Mouse (Mus musculus) NIH3T3 (cell line): ENCODE data around the gene Rnf4.

Experiments
- DNase-seq: peaks from one replicate; pipeline ENCODE4 v3.0.0-alpha.2; 2012; ENCODE audit warnings: low read depth

Rnf4 gene

DNA sequence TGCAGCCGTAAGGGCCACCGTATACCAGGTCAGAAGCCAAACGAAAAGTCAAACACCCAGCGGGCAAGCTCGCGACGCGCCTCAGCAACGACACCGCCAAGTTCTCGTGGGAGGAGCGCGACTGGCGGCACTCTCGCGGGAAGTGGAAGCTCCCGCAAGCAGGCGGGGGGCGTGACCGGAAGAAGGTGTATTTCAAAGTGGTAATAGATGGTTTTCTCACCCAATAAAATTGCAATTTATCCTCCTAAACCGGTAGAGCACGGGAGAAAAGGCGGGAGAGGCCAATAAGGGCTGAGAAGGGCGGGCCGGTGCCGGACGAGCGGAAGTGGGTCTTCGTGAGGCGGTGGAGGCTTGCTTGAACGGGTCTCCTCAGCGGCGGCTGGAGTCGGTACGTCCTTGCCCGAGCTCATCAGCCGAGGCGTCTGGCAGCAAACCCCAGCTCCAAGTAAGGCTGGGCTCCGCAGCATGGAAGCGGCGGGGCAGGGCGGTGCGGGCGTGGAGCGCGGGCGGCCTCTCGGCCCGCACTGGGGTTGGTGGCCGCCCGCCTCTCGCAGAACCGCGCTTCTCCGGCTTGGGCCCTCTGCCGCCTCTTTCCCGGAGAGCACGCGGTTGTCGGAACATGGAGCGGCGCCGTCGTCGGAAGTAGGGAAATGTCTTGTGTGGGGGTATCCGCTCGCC lies at the start of gene Rnf4:
Gene Rnf4, plus strand, starts transcription at position 193 of the 678 bp plus-strand sequence.
- DNase-seq = peak; percentile 98

DNA sequence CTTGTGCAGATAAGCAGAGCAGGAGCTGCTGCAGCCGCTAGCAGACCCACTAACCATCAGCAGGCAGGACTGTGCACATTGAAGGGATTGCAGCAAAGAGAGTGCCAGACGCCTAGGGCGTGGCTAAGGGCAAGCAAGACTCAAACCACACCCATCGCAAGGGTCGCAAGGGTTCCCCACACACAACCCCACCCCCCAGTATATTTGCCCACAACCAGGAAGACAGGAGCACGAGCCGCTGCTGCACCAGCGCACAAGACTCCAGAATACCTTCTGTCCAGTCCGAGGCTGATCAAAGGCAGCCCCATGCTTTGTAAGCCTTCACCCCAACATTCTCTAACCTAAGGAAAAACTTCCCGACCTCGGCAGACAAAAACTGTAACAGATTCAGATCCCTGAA lies 49.6 kb upstream of the Rnf4 start:
- DNase-seq = no peak

DNA sequence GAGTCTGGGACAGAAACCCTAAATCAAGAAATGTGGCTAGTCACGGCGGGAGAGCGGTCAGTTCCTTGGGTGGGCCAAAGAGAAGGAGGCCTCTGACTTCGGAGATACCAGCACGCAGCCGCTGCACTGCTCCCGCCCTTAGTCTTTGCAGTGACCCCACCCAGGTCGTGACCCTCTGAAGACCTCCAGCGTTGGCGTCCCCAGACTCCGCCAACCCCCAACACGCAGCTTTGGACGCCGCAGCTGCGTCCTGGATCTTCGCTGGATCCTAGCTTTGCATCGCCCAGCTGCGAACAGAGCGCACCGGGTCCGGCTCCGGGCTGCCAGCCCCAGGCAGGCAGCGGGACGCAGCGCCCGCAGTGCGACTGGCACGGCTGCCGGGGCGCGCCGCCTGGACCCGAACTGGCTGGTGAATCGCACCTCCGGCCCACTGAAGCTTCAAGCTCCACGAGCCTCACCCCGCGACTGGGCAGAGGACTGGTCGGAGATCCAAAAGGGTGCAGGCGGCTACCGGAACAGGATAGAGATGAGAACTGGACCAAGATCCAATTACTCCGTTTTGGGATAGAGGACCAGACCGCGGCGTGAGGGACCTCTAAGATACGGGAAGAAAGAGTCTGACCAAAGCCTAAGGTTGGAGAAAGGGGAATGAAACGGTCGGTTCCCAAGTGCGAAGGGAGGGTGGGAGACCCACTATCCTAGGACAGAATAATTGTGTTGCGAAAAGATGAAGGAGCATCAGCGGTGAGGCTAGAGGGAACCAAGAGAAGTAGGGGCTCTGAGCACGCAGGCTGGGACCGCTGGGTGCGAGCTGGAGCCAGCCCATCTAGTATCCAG lies 48.9 kb upstream of the Rnf4 start:
- no peak for DNase-seq

- DNase-seq = no peak
Measured at GRCm38 (mm10) chr5:34287838-34288145, 48.3 kb upstream of the Rnf4 start.

GRCm38 (mm10) chr5:34288154-34288716 lies 47.9 kb upstream of the Rnf4 start, which contains the start of the genes Zfyve28 and Cfap99:
Zfyve28 (minus strand) TSS chr5:34288449.
Cfap99 (plus strand) TSS chr5:34288600.
- DNase-seq = no peak

DNA sequence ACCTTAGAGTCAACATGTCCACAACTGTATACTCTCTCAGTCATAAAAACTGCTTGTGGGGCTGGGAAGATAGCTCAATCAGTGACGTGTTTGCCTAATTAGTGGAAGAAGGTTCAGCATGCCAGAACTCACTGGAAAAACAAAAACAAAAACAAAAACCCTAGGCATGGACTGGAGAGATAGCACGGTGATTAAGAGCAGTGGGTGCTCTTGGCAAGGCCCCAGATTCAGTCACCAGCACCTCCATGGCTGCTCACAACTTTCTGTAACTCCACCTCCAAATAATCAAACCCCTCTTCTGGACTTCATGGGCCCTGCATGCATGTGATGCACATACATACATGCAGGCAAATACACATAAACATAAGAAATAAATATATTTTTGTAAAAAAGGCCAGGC lies 46.8 kb upstream of the Rnf4 start:
- DNase-seq = no peak

DNA sequence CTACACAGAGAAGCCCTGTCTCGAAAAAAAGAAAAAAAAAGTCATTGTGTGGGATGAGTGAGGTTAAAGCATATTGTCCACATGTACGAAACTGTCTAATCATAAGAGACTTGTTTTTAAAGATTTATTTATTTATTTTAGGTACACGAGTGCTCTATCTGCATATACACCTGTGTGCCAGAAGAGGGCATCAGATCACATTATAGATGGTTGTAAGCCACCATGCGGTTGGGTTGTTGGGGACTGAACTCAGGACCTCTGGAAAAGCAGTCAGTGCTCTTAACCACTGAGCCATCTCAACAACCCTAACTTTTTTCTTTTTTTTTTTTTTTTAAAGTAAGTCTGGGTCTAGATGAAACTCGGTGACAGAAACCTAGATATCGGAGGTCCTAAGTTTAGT lies 42.7 kb upstream of the Rnf4 start:
- no peak for DNase-seq

GRCm38 (mm10) chr5:34294696-34295095 lies 41.4 kb upstream of the Rnf4 start:
- DNase-seq = peak; percentile 38

DNA sequence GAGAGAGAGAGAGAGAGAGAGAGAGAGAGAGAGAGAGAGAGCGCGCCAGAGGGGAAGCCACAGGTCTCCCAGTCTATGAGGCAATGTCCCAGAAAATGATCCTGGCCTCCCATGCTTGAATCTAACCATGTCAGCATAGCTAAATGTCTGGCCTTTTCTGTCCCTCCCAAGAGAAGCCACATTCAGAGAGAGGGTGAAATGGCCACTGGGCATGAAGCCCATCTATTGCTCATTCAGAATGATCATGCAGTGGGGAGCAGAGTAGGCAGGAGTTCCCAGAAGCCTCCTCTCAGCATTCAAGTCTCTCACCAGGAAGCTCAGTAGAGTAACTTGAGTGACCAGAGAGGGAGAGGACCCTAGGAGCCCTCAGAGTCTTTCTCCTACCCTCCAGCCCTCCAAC lies 40.9 kb upstream of the Rnf4 start:
- peak; percentile 84 for DNase-seq

DNA sequence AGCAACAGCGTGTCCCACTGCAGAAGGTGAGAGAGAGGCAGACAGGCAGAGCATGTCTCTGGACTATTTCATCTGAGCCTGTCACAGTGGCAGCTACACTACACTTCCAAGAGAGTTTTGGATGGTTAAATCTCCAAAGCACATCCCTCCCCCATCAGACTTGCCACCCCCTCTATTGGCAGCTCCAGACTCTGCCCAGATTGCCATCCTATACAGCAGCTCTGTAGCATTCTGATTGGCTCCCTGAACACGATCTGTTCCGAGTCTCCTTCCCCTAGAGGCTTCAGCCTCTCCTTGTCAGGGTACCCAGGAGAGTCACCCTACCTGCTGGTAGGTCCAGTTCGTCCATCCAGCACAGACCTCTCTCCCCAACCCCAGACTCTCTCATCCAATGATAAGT lies 38.0 kb upstream of the Rnf4 start:
- DNase-seq = no peak

DNA sequence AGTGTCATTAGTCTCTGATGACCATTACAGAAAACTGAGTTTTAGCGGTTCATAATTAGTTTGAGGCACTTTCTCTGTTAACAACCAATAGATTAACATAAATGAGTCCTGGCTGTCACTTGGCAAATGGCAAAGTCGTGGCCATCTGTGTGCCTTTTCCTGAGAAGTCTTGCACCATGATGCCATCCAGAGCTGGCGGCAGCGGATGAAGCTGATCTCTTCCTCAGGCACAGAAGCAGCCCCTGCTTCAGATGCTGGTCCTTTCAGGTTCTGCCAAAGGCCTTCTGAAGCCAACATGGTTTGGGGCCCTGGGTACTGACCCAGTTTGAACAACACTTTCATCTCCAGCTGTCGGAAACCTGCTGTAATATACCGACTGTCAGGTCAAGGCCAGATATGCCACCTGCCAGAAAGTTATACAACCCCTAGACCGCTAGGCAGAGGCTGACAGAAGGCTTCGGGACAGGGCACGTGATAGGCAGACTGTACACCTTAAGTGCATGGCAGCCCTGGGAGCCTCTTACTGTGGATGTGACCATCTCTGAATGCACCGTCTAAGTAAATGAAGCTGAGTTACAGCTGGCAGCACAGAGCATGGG lies 37.1 kb upstream of the Rnf4 start:
- no peak for DNase-seq

DNA sequence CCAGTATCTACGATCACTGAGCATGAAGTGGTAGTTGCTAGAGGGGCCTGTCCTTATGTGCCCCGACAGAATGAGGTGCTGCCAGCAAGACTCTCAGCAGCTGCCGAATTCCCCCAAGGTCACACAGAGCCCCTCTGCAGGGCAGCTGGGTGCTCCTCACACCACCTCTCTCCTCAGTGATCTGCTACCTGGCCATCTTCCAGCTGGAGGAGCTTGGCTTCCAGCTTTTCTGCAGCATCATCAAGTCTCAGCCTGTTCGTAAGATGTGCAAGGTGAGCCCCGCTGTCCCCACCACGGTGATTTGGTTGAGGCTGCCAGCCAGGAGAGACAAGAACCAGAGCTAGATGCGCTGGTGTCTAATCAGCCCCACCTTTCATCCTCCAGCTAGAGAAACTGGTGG lies 33.7 kb upstream of the Rnf4 start:
- DNase-seq = peak; percentile 23

DNA sequence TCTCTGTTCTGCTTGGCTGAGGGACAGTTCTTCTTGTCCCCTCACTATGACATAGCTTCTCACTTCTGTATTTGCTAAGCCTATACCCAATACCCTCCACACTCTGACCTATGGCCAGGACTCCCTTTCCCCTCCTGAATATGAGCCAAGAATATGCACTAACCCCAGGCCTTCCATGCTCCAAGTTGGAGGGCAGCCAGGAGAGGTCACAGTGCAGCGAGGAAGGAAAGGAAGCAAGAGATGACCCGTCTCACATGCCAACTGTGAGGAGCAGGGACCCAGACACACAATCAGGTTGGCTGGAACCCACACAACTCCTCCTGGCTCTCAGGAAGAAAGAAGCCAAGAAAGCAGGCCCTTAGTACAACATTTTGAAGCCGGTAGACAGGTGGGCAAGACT lies 27.1 kb upstream of the Rnf4 start:
- DNase-seq = no peak

DNA sequence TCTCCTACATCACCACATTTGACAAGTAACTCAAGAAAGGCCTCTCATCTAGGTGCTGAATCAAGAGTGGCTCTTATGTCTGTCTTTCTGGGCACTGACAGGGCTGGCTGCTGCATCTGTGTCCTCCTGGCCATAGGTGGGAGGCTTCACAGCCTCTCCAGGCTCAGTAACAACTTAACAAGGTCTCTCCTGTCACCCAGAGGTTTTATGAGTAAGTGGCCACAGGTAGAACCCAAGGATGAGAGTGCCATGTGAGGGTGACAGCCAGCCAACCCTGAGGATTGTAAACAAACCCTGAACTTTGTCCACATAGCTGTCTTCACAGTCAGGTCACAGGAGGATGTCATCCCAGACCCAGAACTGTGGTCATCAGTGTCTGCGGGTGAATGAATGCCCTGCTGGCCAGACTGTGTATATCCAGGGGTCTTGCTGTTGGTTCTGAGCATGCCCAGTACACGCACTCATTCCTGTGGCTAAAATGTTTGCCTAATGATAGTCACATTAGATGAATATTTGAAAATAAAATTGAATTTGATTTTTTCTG lies 16.5 kb upstream of the Rnf4 start:
- DNase-seq = no peak

- no peak for DNase-seq
Measured at GRCm38 (mm10) chr5:34321236-34321635, 14.9 kb upstream of the Rnf4 start.

DNA sequence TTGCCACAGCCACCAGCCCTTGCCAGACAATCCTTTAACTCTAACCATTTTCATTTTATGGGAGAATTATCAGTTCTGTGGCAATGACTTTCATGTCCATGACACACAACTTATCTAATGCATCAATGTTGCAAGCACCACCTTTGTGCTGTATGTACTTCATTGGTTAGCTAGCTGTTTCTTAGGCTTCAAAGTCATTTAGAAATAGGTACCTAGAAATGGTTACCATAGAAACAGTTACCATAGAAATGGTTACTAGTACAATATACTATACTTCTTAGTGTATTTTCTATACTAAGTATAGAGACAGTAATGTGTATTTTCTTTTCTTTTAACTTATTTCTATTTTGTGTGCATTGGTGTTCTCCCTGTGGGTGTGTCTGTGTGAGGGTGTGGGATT lies 10.8 kb upstream of the Rnf4 start:
- DNase-seq = no peak

DNA sequence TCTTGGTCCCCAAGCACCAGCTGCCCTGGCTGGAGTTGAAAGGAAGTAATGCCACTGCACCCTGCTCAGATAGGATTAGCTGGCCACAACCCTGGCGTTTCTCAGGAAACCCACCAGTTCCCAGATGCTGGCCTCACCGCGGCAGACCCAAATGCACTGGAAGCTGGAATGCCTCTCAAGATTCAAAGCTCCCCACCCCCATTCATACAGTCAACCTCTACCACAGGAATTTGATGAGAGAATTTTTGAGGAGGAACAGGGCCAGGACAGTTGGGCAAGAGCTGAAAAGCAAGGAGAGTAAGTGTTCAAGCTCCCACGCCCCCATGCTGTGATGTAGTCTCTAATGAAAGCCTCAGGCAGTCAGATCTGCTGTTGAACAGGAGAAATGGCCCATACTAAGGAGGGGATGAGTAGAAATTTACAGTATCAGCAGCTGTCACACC lies 9.8 kb upstream of the Rnf4 start:
- peak; percentile 86 for DNase-seq

GRCm38 (mm10) chr5:34326875-34327576 lies 9.1 kb upstream of the Rnf4 start:
- no peak for DNase-seq

DNA sequence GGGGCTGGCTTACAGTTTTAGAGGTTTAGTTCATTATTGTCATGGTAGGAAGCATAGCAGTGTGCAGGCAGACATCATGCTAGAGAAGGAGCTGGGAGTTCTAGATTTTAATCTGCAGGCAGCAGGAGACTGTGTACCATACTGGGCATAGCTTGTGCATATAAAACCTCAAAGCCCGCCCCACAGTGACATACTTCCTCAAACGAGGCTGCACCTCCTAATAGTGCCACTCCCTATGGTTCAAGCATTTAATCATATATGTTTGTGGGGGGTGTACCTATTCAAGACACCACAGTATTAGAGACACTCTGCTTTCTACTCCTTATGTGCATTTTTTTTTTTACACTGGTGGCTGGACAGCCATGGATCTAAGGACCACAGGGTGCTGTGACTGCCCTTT lies 6.0 kb upstream of the Rnf4 start:
- DNase-seq = no peak

GRCm38 (mm10) chr5:34334081-34334480 lies 2.0 kb upstream of the Rnf4 start:
- no peak for DNase-seq

GRCm38 (mm10) chr5:34335539-34336096 lies 471 bp upstream of the Rnf4 start:
- no peak for DNase-seq
